Mouse (Mus musculus): ENCODE measurements around the gene Ap5s1.
"Not testable (repeated sequence)": the region's sequence is repeated elsewhere in the genome, so short reads cannot be mapped to it uniquely, and the experiment has no call there.

Gene Ap5s1

DNA sequence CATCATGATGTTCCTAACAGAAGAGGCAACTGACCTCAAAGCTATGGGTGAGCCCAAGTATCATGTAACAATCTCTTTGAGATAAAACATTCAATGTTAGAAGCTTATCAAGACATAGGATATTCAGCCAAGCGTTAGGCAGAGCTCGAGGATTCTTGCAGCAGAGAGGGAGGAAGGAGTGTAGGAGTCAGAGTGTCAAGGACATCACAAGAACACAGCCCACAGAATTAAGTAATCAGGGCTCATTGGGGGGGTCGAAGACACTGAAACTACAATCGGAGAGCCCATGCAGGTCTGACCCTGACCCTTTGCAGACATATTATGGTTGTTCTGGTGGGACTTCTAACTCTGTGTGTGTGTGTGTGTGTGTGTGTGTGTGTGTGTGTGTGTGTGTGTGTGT, 13.2 kb downstream of the Ap5s1 start:
- DNase-seq (ENCODE audit: low spot score in 2 of 2): no peak

GRCm38 (mm10) chr2:131221853-131222515, 15.1 kb downstream of the Ap5s1 start:
- no peak for DNase-seq (ENCODE audit: low spot score in 2 of 2)

GRCm38 (mm10) chr2:131222562-131222961, 15.7 kb downstream of the Ap5s1 start:
- no peak for DNase-seq (ENCODE audit: low spot score in 2 of 2)

- DNase-seq (ENCODE audit: low spot score in 2 of 2): no peak
These were observed 16.7 kb downstream of the Ap5s1 start for GRCm38 (mm10) chr2:131223569-131223968.

- no peak for DNase-seq (ENCODE audit: low spot score in 2 of 2)
These were observed 18.3 kb downstream of the Ap5s1 start for GRCm38 (mm10) chr2:131225178-131225577.

DNA sequence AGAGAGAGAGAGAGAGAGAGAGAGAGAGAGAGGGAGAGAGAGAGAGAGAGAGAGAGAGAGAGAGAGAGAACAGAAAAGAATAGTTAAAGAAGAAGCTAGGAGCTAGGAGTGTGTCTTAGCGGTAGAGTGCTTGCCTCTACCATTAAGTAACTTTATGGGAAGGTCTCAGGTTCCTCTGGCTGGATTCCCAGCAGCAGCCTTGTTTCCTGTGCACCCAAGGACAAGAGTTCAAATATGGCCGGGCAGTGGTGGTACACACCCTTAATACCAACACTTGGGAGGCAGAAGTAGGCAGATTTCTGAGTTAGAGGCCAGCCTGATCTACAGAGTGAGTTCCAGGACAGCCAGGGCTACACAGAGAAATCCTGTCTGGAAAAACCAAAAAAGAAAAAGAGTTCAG, 19.8 kb downstream of the Ap5s1 start:
- DNase-seq (ENCODE audit: low spot score in 2 of 2): not testable (repeated sequence)

- no peak for DNase-seq (ENCODE audit: low spot score in 2 of 2)
These were observed 20.4 kb downstream of the Ap5s1 start for GRCm38 (mm10) chr2:131227243-131227642.

DNA sequence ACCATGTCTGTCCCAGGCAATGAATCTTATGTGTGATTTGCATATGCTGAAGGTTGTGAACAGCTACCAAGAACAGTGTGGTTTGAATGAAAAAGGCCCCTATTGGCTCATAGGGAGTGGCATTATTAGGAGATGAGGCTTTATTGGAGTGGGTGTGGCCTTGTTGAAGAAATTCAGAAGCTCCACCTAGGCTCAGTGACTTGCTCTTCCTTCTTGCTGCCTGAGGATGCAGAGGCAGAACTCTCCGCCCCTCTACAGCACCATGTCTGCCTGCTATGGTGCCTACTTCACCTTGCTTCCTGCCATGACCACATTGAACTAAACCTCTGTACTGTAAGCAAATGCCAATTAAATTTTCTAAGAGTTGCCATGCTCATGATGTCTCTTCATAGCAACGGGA, 25.7 kb downstream of the Ap5s1 start:
- no peak for DNase-seq (ENCODE audit: low spot score in 2 of 2)

- DNase-seq (ENCODE audit: low spot score in 2 of 2): peak; percentile 88
These were observed 26.6 kb downstream of the Ap5s1 start, which contains the start of gene Mavs for GRCm38 (mm10) chr2:131233307-131234126. Gene Mavs (plus strand): TSS chr2:131234063.

DNA sequence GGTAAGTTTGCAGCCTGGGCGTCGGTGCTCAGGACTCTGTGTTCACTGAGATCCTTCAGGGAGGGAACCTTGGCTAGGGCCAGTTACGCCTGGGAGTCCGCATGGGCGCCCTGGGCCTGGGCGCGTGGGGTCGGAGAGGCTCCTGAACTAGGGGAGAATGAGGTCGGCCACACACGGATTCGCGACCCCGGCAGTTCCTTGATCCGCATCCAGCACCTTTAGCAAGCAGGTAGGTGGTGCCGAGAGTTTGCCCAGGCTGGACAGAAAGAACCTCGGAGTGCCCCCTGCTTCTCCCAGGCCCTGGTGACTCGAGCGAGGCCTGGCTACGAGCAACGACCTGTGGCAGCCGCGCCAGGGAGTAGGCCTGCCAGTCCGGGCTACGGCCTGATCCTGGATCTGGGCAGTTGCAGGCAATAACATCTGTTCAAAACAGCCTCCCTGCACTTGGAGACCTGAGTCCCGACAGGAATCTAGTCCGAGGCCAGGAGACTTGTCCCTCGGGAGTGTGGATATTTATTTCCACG, 27.3 kb downstream of the Ap5s1 start:
- DNase-seq (ENCODE audit: low spot score in 2 of 2): no peak

DNA sequence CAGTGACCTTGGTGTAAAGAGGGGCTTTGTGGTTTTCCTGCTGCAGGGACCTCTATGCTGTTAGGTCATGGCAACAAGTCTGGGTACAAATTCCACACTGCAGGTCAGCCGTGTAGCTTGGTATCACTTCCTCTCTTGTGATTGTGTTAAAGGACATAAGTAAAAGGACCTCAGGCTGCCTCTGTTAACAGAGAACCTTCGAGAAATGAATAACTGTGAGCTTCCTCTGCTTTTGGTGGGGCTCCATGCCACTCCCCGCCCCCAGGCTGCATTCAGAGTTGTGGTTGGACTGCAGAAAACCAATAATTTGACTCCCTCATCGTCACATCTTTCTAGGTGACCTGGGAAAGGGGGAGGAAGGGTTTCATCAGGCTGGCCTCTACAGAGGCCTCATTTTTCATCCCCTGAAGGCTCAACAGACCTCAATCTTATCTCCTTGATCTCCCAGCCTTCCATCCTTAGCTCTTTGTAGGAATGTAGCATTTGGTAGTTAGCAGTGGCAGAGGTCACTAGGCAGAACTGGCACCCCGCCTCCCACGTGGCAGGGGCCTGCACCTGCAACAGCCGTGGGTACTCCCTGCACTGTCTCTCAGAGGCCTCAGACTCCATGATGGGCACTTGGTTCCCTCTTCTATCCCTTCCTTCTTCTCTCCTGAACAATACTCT, 28.2 kb downstream of the Ap5s1 start:
- DNase-seq (ENCODE audit: low spot score in 2 of 2): no peak

DNA sequence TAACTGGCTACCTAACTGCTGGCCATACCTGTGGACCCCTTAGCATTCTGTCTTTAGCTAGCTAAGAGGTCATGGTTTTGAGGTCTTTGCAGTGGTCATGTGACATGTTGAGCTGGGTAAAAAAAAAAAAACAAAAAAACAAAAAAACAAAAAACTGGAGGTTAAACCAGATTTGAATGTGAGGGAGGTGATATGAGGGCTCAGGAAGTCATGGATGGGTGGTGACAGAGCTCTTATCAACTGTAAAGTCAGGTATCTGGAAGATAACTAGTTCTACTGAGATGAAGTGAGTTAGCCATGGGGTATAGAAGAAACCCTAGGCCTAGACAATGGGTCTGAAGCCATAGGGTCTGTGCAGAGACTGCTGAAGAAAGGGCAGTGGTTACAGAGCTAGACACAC, 35.3 kb downstream of the Ap5s1 start:
- no peak for DNase-seq (ENCODE audit: low spot score in 2 of 2)

DNA sequence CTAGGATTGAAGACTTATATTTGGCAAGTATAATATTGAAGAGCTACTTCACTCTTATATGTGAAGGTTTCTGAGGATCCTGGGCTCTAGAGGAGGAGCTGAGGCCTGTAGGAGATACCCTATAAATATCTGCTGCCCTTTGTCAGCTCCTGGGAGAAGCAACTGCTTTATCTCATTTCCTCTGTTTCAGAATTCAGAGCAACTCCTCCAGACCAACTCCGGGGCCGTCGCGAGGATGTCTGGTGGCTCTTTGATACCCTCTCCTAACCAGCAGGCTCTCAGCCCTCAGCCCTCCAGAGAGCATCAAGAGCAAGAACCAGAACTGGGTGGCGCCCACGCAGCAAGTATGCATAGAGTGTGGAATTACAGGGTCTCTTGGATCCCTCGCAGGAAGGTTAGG, 36.1 kb downstream of the Ap5s1 start:
- DNase-seq (ENCODE audit: low spot score in 2 of 2): no peak

DNA sequence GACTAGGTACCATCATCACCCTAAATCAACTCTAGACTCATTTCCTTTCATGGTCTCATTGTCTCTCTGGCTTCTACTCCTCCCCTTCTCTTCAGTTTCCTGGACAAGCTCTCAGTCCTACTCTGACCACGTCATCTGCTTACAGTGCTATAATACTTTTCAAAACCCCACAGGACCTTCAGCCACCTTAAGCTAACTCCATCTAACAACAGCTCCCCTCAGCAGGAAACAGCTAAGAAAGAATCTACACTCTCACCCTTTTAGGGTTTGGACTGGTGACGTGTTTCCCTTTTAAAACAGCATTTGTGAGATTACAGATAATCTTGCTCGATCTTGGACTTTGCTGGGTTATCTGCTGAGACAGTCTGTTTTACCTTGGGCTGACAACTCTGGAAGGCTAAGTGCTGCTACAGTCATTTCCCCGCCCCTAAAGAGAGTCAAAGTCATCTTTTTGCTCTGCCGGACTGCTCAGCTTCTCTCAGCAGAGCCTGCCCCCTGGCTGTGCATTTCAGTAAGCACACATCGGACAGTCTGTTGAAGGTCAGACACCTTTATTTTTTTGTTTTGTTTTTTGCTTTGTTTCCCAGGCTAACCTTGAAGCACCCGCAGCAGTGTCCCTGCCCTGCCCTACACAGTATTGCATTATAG, 46.9 kb downstream of the Ap5s1 start:
- peak in 1 of 2 experiments; percentile 14 for DNase-seq (ENCODE audit: low spot score in 2 of 2)

DNA sequence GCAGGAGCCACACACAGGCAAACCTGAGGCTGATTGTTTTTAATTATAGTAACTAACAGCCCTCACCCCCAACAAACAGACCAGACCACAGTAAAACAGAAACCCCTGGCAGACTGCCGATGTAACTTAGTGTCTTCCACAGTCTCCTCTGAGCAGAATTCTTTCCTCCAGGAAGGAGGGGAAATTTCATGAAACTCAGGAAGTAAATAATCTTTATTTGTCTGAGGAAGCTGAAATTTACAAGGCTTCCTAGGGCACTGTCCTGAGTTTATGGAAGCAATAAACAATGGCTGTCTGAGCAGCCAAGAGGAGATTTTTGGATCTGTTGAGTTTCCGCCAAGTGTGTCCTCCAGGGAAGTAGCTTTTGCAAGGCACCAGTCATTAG, 47.4 kb downstream of the Ap5s1 start:
- DNase-seq (ENCODE audit: low spot score in 2 of 2): no peak

GRCm38 (mm10) chr2:131255738-131256137, 48.9 kb downstream of the Ap5s1 start:
- no peak for DNase-seq (ENCODE audit: low spot score in 2 of 2)

GRCm38 (mm10) chr2:131258693-131259092, 51.8 kb downstream of the Ap5s1 start:
- DNase-seq (ENCODE audit: low spot score in 2 of 2): no peak

DNA sequence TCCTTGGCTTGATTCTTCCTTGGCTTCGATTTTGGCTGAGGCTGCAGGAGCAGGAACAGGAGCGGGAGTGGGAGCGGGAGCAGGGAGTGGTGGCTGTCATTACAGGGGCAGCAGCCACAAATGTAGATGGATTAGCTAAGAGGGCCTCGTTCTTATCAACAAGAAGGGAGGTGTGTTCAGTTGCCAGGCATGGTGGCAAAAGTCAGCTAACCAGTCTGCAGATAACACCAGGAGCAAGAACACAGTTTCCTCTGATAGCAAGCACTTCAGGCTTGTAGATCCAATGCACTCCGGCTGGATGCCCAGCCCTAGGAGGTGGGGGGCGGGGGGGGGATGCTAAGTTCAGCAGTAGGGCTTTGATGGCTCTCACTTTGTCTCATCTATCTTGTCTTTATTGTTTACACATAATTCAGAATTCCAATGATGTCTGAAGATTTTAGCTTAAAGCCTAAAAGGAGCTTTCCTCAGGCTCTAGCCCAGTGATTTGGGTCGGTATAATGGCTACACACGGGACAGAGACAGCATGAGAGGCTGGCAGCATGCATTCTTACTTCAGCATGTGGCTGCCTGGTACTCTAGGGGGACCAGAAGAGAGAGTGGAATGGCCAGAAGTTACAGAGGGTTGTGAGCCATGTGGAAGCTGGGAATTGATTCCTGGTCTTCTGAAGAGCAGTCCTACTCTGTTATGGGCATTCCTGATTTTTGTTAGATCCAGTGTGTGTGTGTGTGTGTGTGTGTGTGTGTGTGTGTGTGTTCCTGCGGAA, 53.8 kb downstream of the Ap5s1 start:
- no peak for DNase-seq (ENCODE audit: low spot score in 2 of 2)

DNA sequence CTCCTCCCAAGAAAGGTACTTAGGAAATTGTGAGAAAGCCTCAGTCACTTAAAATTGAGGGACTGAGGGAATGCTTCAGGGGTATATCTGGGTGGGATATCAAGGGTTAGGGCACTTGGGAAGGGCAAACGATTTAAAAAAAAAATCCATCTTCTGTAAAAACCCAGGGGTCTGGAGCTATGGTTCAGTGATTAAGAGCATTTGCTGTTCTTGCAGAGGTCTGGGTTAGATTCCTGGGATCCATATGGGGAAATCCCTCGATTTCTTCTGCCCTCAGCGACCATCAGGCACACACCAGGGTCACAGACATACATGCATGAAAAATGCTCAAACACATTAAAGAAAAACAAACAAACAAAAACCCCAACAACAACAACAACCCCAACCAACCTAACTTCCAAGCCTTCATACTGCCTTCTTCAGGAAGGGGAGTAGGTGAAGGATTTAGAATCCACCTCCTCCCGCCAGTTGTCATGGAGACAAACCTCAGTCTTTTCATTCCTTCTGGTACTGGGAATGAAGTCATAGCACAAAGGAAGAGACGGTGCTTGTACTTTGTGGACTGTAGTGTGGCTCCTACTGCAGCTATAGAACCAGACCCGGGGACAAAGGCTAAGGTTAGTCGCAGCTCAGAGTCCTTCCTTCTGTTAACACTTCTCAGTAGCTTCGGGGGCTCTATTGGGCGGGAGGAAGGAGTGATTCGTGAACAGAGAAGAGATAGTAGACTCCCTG, 54.8 kb downstream of the Ap5s1 start:
- no peak for DNase-seq (ENCODE audit: low spot score in 2 of 2)

DNA sequence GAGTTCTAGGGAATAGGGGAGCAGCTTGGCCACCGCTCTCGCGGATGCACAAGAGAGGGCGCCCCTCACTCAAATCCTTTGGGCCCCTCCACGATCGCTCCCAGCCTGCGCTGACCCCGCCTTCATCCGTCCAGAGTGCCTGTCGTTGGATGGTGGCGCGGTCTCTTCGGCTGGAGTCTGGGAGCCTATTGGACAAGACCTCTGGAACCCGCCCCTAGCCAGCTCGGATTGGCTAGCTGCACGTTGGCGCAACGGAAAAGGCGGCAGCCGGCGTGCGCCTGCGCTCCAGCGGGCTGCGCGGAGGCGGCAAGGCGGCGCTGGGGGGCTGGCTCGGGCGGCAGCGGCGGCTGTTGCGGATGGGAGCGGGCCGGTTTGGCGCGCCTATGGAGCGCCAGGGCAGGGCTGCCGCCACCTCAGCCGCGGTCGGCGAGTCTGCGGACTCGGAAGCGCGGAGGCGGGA, 55.4 kb downstream of the Ap5s1 start, which contains the start of gene Pank2:
Gene Pank2 (plus strand): TSS at position 283 of the 460 bp plus-strand sequence.
- peak; percentile 97 to 98 for DNase-seq (ENCODE audit: low spot score in 2 of 2)
